Mouse (Mus musculus) large intestine, adult 2 months (tissue): ENCODE measurements at regions not wholly inside any gene's neighbourhood (a gene's known extent, or its start where the extent isn't known, plus 50 kb on each side); places are given as distances from the start of the nearest gene placed in this dataset.
"Not testable (repeated sequence)": the region's sequence is repeated elsewhere in the genome, so short reads cannot be mapped to it uniquely, and the experiment has no call there.

Experiments used
- DNase-seq: peaks from one replicate; pipeline ENCODE4 v3.0.0-alpha.2; 2012; ENCODE audit warnings: low read depth, low spot score
- WGBS: fragments of 180-500 bp; shearing (Covaris S2); methylation state at CpG from one replicate; pipeline ENCODE4 v1.1.7; 2018; 5-methylcytosine and 5-hydroxymethylcytosine counted together

GRCm38 (mm10) chr2:11086996-11087395 is 84.9 kb upstream of the Prkcq start:
- WGBS = 31% methylated on average over 1 of the region's 1 CpGs
- DNase-seq = no peak

DNA sequence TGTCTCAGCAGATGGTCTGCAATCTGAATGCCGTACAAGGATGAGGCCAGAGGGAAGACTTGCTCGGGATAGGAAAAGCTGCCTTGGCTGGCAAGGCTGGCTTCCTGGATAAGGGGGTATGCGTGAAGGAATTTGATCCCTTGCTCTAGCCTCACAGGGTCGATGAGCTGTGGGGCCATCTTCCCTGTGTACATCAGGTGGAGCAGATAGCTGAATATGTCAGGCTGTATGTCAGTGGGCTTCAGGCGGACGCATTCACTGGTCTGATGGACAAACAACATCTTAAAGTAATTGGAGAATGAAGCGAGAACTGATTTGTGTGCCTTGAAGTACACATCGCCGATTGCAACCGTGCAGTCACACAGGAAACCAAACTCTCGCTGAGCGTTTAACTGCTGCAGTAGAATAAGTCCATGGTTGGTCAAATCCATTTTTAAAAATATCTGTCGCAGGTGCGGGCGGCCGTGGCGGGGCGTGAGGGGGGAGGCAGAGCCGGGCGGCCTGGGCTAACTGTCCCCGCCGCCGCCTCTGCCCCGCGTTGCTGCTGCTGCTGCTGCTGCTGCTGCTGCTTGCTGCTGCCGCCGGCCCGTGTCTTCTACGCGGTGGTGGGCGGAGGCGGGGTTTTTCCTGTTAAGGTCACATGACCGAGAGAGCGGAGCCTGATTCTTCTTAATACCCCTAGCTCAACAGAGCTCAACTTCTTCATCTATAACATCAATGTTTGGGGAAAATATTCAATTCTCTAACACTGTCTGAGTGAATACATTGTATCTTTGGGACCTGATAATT is 71.9 kb upstream of the Prkcq start:
- DNase-seq = not testable (repeated sequence)
- WGBS = 41% methylated on average over 34 of the region's 34 CpGs

DNA sequence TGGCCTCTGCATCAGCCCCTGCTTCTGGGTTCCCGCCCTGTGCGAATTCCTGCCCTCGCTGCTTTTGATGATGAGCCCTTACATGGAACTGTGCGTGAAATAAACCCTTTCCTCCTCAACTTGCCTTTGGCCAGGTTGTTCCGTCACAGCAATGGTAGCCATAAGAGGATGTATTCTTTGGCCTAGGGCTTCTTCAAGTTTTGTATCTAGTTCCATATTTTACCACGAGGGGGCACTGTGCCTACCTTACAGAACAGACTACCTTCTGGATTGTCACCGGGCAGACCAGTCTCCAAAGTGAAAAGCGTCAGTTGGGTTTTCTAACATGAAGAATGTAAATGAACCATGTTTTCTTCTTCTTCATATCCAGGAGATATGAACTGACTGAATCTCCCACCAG is 58.7 kb upstream of the Prkcq start:
- 42% methylated on average over 8 of the region's 8 CpGs for WGBS

DNA sequence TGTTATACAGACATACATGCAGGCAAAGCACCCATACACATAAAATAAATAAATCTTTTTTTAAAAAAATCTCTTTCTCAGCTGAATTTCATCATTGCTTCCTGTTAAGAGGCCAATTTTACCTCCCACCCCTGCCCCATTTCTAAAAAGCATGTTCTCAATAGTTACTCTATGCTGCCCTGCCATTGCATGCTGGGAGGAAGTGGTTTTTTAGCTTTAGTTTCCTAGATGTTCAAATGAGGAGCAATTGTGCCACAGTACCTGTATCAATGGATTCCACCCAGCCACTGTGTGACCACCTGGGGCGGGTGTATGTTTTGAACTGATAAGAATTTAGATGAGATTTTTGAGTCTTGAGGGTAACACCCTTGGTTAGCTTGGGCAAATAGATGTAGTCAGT is 53.3 kb upstream of the Prkcq start:
- WGBS = 88% methylated on average over 1 of the region's 1 CpGs
- DNase-seq = no peak

More for the DNA sequence above, 58.7 kb upstream of the Prkcq start:
- no peak for DNase-seq

DNA sequence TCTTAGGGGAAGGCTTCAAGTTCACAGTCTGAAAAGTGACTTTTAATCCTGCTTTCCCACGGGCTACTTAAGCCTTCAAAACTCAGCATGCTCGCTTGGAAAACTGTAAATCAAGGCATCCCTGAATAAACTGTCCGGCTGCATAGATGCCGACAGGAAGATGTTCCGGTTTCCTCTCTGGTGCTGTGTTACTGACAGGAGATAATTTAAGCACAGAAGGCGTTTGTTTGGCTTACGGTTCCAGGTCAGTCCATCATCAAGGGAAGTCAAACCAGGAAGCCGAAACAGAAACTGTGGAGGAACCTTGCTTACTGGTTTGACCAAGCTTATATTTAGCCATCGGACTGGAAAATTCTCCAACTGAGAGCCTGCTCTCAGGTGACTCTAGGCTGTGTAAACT is 52.6 kb upstream of the Prkcq start:
- no peak for DNase-seq
- WGBS = 58% methylated on average over 9 of the region's 9 CpGs
